Mouse (Mus musculus) cerebellum, adult 9-11 months (tissue): Measurements from ENCODE around the gene Fry.
A peak's percentile ranks its signal among the peaks of the same experiment; 100 is the strongest.

ENCODE experiments used
- DNase-seq: peaks from one replicate; pipeline ENCODE4 v3.0.0; 2022

Fry gene

DNA sequence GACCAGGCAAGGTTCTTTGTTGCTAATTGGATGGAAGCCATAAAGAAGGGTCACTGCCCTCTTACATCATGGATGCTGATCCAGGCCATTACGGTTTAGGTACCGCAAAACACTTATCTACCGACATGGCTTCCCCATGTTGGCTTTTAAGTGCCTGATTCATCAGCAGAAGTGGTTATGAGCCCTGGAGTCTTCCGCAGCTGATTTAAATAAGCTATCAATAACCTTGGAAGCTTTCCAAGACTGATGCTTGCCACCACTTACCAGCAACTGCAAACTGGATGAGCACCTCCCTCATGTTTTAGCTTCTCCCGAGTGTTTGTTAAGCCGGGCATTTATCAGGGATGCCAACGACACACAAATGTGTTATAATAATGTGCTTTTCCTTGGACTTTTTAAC is 12.7 kb downstream of the Fry start:
- DNase-seq = no peak

DNA sequence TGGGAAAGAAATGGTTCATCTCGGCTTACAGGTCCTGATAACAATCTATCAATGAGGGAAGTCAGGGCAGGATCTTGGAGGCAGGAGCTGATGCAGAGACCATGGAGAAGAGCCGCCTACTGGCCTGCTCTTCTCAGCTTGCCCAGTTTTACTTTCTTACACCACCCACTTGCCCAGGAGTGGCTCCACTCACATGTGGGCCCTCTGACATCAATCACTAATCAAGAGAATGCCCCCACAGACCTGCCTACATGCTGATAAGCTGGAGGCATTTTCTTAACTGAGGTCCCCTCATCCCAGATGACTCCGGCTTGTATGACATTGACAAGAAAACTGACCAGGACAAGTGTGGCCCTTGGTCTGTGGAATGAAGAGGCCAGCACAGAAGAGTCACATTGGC is 16.2 kb downstream of the Fry start:
- no peak for DNase-seq

DNA sequence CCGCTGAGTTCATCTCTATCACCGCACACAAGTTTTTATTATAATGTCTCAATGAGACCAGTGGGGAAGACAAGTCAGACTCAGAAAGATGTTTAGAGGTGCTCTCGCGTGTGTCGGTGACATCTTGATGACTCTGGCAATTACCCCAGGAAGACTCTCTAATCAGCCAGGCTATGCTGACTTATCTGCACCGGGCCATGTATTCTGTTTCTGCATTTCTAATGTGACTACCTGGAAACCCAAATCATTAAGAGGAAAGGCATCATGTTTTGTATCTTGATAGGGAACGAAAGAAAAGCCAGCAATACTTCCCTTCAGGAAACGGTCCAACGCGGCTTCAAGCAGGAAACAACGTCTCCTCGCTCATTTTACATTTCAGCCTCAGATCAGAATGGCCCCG is 17.1 kb downstream of the Fry start:
- DNase-seq = no peak

DNA sequence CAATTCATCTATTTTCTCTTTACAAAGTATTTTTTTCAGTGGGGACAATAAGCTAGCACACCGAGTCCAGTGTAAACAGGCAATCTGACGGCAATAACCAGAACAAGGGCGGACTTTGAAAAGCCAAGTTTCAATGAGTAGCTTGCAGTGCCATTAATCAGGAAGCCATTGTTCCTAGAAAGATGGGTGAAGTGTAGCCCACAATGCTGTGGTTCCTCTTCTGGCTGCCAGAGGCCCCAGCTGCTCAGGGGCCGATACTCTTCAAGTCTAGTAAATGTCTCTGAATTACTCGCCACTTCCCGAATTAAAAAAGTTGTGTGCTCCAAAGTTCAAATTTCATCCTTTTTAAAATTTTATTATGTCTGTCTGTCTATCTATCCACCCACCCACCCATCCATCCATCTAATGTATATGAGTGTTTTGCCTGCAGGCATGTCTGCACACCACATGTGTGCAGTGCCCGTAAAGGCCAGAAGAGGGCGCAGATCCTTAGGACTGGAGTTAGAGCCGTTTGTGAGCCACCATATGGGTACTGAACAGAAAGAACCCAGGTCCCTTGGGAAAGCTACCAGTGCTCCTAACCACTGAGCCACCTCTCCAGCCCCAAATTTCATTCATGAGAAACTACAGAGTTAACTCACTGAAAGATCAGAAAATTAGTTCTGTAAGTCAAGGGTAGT is 19.5 kb downstream of the Fry start:
- no peak for DNase-seq

DNA sequence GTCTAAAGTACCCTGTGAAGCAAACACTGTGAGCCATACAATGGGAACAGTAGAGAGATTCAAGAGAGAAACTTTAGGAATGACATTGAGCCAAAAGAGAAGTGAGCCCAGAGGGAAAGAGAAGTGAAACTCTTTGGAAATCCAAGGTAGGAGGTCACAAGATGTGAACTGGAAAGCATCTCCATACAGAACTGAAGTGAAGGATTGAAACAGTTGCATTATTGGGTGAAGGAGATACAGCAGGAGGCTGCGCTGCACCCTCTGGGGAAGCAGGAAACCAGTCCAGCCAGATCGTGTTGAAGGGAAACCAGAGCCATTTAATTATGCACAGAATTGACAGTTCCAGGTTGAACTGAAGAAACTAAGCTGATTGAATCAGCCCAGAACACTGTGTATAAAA is 22.1 kb downstream of the Fry start:
- DNase-seq = no peak

DNA sequence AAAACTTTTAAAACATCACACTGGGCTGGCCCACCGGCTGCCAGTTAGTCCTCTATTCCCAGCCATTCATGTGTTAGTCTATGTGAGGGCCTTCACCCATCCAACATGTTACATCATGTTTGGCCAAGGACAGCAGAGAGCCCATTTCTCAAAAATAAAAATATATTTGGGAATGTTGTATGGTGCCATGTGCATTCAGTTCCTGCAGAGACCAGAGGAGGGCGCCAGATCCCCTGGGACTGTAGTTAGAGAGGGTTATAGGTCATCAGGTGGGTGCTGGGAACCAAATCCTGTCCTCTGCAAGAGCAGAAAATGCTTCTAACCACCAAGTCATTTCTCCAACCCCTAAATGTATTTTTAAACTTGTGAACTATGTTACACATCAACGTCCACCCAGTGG is 27.5 kb downstream of the Fry start:
- DNase-seq = no peak

DNA sequence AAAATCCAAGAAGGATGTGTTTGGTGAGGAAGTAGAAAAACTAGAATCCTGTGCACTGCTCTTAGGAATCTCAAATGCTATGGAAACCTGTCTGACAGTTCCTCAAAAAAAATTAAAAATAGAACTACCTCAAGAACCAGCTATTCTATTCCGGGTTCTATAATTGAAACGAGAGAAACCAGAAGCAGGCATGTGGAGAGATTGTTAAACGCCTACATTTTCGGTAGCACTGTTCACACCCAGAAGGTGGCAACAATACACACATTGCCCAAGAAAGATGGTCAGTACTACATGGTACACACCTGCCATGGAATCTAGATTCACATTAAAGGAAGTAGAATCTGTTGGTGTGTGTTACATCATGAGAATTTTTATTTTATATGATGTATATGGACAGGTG is 28.2 kb downstream of the Fry start:
- DNase-seq = no peak

DNA sequence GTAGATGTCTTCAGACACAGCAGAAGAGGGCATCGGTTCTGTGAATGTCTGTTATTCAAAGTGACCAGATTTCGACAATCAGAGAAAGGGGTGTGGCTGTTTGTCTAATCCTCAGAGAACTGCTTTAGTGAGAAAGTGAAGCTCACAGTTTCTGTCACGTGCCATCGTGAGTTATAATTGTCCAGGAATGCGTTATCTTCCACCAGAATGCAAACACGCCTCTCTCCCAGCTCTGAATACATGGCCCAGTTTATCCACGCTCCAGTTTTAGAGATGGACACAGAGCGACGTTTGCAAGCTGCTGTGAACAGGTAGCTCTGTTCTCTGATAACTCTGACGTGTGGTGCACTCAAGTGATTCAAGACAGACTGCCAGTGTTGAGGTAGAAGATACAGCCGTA is 31.3 kb downstream of the Fry start:
- no peak for DNase-seq

DNA sequence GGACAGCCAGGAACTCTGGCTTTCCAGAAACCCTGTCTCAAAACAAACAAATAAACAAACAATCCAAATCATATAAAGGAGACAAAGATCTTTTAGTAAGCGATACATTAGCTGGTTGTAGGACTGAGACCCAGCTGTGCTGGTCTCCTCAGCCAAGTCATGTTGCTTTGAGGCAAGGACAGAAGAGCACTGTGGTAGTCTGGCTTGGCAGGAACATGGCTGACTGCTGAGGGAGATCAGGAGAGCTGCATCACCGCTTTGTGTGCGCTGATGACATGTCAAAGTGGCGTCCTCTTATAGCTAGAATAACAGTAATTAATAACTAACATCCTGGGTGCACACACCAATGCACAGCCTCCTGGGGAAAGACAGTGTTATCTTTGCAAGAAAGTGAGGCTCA is 32.5 kb downstream of the Fry start:
- DNase-seq = no peak

DNA sequence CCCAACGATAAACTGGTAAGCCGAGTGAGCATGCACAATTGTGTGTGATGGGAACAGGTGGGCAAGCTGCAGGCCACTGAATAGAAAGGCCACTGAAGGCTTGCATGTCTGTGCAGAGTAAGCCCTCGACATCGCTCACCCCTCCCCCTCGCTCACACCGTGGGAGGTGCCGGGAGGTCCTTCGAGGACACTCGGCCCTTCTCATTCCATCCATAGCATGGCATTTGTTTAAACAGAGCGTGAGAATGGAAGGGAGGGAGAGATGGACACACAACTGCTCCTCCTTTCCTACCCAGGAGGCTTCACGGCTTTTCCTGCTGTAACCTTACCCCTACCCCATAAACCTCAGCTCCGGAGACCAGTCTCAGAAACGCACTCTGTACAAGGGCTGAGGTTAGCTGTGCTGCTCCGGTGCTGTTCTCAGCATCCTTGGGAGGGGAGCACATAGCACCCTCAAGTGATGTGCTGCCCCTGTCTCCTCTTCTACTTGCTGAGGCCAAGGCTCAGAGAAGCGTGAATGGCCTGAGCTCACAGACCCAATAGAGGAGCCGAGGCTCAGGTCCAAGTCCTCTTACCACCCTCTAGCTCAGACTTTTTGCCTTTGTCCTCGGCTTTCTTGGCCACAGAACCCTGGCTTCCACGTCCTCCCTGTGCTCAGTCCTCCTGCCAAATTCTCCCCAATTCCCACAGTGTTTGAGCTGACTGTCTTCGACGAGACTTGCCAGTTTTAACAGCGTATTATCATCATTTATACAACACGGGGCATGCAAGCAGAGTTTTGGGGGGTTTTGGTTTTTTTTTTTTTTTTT is 33.8 kb downstream of the Fry start:
- peak; percentile 65 for DNase-seq

DNA sequence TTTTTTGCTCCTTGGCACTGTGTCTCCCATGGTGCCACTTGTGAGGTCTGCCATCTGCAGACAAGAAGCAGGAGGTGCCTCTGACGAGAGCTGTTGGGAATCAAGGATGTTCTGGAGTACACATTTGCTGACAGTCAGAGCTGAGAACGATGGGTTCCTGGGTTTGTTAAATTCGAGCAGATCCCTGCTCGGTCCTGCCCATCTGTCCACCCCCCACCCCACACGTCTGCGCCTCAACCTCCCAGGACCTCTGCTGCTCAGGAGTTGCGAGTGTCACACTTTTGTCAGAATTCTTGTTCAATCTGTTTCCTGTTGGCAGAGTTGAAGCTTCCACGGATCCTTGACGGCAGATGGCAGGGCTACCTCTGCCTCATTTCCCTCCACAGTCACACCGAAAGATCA is 34.4 kb downstream of the Fry start:
- peak; percentile 40 for DNase-seq

DNA sequence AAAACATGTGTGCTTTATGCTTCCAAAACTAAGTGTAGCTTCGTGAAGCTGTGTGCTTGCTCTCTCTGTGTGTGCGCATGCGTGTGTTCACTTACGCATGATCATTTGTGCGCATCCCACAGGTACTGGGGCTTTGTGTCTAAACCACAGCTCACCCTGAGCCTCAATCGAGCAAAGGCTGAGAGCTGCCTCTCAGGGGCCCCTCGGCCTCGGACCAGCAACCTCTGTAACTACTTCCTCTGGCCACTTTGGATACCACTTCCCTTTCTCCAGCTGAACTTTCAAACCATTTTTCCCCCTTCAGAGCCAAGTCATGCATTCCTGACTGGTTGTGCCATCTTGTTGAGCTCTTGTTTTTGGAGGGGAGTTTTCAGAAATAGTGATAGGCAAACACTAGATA is 36.9 kb downstream of the Fry start:
- DNase-seq = no peak

DNA sequence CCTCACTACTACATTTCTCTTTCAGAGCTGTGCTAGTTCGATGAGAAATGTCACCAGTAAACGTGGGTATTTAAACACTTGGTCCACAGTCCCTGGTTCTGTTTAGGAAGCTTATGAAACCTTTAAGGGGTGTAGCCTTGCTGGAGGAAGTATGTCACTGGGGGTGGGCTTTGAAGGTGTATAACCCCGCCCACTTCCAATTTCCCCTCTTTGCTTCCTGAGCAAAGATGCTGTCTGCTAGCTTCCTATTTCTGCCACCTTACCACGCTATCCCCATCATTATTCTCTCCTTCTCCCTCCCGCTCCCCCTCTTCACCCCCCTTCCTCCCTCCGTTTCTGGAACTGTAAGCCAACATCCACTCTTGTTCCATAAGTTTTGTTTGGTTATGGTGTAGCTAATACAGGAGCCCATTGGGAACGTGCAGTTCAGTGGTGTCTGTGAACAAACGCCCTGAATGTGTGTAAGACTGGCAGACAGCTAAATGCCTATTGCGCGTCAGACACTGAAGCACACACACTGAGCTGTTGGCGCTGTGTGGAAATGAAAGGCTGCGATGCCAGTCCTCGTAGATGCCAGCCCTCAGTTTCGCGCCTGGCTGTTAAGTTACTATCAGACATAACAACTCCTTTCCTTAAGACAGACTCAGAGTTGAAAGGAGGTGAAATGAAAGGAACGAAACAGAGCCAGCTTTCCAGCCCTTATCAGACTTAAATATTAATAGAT is 37.8 kb downstream of the Fry start:
- DNase-seq = peak; percentile 60

DNA sequence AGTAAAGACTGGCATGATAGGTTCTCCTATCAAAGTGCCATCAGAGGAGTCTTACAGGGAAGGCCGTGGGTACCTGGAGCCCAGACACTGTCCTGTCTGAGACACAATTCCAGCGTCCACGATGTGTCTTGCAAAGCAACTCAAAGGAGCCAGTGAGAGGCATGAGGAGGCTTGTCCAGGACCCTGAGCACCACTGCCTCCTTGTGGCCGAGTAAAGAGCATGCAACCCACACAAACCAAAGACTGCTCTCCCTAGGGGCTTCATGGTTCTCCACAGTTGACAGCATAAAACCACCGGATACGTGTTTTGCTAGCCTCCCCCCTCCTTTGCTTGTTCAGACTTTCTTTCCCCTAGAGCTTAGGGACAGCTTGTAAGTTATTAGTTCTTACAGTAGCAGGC is 39.2 kb downstream of the Fry start:
- no peak for DNase-seq

DNA sequence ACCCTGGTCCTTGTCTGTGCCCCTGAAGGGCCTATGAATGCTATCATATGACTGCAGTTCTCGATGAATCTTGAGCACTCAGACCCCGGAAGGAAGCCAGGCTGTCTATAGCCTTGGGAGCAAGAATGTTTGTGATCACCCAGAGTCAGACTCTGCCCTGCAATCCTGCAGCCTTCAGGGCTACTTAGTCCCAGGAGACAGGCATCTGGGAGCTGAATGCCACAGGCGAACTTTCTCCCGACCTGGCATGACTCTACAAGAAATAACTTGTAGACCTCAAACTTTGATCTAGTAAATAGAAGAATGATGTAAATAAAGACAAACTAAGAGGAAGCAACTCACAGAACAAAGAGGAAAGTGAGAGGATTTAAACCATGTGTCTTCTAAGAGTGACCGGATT is 40.7 kb downstream of the Fry start:
- no peak for DNase-seq

DNA sequence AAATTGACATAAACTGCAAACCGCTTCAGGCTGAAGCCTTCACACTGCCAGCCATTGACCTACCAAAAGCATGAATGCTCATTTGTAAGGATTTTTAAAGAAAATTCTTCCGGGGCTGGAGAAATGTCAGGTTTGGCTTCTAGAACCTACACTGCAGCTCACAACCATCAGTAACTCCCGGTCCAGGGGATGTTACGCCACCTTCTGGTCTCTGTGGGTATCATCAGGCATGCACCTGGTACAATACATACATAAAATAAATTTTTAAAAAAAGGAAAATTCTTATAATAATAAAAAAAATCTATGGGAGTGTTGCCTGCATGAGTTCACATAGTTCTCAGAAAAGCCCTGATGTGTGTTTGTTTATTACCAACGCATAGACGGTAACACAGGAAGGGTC is 42.7 kb downstream of the Fry start:
- no peak for DNase-seq

DNA sequence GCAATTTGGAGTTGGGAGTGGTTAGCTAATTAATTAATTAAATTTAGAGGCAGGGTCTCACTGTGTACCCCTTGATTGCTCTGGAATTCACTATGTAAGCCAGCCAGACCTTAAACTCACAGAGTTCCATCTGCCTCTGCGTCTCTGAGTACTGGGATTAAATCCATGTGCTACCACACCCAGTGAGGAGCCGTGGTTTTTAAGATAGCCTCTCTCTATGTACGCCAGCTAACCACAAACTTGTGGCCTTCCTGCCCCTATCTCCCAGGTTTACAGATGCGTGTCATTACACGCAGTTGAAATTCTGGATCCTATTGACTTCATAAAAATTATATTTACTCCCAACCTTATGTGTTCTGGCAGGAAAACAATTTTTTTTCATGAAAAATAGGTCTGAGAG is 43.5 kb downstream of the Fry start:
- no peak for DNase-seq

DNA sequence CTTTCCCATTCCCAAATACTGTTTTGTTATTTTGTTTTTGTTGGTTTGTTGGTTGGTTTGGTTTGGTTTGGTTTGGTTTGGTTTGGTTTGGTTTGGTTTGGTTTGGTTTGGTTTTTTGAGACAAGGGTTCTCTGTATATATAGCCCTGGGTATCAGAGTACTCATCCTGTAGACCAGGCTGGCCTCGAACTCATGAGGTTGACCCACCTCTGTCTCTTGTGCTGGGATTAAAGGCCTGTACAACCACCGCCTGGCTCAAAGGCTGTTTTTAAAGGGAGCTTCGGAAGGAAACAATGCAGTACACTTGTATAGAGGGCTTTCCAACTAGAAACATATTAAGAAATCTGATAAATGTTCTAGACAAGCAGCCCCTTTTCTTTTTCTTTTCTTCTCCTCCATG is 46.2 kb downstream of the Fry start:
- DNase-seq = no peak

DNA sequence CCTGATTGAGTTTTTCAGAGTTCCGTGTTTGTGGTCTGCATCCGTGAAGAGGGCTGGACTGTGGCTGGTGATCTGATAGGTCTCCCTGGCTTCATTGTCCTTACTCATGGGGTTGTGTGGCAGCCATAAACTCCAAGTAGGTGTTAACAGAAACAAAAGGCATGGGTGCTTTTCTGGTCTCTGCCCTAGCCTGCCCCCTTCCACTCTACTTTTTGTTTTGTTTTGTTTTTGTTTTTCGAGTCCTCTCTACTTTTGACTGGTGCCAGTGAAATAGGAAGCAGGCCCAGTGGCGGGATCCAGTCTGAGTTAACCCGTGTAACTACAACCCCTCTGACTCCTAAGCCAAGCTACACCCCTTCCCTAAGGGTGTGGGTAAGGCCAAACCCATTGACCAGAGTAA is 48.4 kb downstream of the Fry start:
- DNase-seq = no peak

DNA sequence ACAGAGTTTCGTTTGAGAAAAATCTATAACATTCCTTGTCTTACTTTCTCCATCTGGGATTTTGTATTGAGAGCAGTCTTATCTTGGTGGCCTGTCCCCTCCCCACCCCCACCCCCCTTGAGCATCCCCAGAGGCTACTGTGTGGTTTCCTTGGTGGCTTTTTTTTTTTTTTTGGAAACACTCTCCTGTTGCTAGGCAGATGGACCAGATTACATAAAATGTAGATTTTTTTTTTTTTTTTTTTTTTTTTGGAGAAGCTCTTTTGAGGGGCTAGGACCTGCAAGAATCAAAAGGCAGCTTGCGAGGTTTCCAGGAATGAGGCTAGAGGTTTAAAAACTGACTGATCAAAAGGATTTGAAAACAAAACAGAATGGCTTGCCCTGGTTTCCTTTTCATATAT is 48.8 kb downstream of the Fry start:
- no peak for DNase-seq

DNA sequence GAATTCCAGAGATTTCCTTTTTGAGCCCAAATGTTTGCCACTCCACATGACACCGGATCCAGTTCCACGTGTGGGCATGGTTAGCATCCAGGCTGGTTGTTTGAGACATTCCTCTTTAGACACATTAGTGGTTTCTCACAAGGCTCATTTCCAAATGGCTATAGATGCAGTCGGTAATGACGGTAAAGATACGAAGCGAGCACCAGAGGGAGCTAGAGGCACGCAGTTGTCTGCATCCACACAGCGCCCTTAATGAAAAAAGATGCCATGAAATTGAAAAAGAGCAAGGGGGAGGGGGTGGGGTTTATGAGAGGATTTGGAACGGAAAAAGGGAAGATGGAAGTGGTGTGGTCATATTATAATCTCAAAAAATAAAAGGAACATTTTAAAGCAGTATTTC is 50.3 kb downstream of the Fry start:
- DNase-seq = peak; percentile 59

DNA sequence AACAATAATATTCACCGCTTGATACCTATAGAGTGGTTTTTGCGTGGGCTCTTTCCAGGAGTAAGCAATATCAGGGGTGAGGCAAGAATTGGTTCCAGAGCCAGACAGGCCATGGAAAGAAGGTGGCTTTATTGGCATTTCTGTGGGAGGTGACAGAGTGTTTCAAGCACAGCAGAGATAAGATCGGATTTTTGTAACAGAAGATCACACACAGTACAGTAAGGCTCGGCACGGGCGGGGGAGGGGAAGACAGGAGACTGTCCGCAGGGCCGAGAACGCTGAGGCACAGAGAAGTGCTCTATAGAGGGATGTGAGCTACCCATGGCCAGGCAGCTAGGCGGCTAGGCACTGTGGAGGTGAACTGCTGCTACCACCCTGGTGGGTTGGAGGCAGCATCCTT is 53.1 kb downstream of the Fry start:
- DNase-seq = no peak

DNA sequence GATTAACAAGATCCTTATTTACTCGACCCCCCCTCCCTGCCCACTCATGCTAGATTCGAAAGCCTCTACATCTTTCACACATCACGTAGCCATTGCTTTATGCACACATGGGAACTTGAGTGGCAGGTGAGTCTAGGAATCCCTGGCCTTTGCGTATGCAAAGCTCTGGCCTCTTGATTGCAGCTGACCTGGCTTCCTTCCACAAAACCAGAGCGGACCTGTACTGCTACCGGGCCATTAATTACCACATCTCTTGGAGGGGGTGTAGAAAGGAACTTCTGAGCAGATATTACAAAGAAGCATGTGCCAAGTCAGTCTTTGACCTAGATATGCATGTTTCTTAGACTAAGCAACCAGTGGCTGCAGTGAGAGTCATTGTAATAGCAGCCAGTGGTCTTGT is 55.4 kb downstream of the Fry start:
- DNase-seq = no peak

DNA sequence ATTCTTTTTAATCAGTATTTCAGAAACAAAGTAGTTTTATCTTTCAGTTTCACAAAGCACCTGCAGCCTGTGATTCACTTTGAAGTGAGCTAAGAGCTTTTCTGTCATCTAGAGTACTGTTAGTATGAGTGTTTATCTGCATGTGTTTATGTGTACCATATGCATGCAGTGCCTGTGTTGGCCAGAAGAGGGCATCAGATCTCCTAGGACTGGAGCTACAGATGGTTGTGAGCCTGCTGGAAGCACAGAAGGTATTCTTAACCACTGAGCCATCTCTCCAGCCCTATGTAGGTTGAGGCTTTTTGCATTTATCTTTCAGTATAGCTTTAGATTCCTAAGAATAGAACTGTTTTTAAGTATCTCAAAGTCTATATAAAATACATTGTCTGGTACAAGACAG is 56.5 kb downstream of the Fry start:
- no peak for DNase-seq
